Comparison of ENCODE assay signal across 8 mouse cellular contexts in genomic region chr11:69799394-69800137, GRCm38 (mm10). TPM values are rescaled to one million over a fixed set of nuclear protein-coding genes. Genes with fewer than 3 reads are reported as not detected.
A peak's percentile ranks its signal among the peaks of the same experiment; 100 is the strongest.
DNase-seq lines count a peak whose midpoint lies in the region; ATAC-seq and TF ChIP-seq lines count a peak whose summit lies in the region.

No protein-coding gene starts in this region.

- H3K9ac ChIP-seq in hindbrain, embryonic 16.5 days (ENCODE audit: low read depth, low read length) = peak overlapping the region; percentile 85
- H3K9ac ChIP-seq in neural tube, embryonic 12.5 days = peak overlapping the region; percentile 60

- peaks cover 49% of the 10 kb centered on the region for H3K4me1 ChIP-seq in hindbrain, embryonic 16.5 days (ENCODE audit: control insufficient read depth, insufficient read depth, low read depth, low read length)
- peaks cover 74% of the 10 kb centered on the region for H3K4me1 ChIP-seq in neural tube, embryonic 12.5 days

- peak overlapping the region; percentile 85 for H3K4me2 ChIP-seq in hindbrain, embryonic 16.5 days (ENCODE audit: low read length)
- peak overlapping the region; percentile 92 for H3K4me2 ChIP-seq in neural tube, embryonic 12.5 days (replicated peaks)

- peaks cover 2% of the 10 kb centered on the region for H3K27me3 ChIP-seq in hindbrain, embryonic 16.5 days (replicated peaks; ENCODE audit: control insufficient read depth, insufficient read depth, low read length)
- peaks cover 61% of the 10 kb centered on the region for H3K27me3 ChIP-seq in neural tube, embryonic 12.5 days (replicated peaks)

- no peak for TF ChIP-seq CTCF in brain, embryonic 14.5 days (IDR thresholded peaks at IDR 0.05; ENCODE audit: borderline replicate concordance, extremely low read depth, insufficient read depth, insufficient read length)

- H3K27ac ChIP-seq in hindbrain, embryonic 16.5 days (ENCODE audit: low read depth, low read length) = peak overlapping the region; percentile 95
- peak overlapping the region; percentile 68 for H3K27ac ChIP-seq in neural tube, embryonic 12.5 days

- H3K9me3 ChIP-seq in hindbrain, embryonic 16.5 days (ENCODE audit: control insufficient read depth, low read length) = no peaks in the 10 kb centered on the region
- H3K9me3 ChIP-seq in neural tube, embryonic 12.5 days = no peaks in the 10 kb centered on the region

- H3K4me3 ChIP-seq in hindbrain, embryonic 16.5 days (ENCODE audit: low read length) = peak overlapping the region; percentile 61
- H3K4me3 ChIP-seq in neural tube, embryonic 12.5 days = peak overlapping the region; percentile 54

- no peak for TF ChIP-seq POLR2A in brain, embryonic 14.5 days (IDR thresholded peaks at IDR 0.05; ENCODE audit: borderline replicate concordance, extremely low read depth, insufficient read depth, insufficient read length, poor library complexity, severe bottlenecking)

- WGBS in hindbrain, embryonic 16.5 days = 16% methylated on average over 12 of the region's 12 CpGs
- 15% methylated on average over 12 of the region's 12 CpGs for WGBS in neural tube, embryonic 12.5 days

- ATAC-seq in hindbrain, embryonic 16.5 days = no peak
- no peak for ATAC-seq in neural tube, embryonic 12.5 days (ENCODE audit: low FRiP score, low read depth)

- peak; percentile 38 to 46 for DNase-seq in layer of hippocampus, postnatal 10 days (ENCODE audit: low spot score in 2 of 2)
- DNase-seq in layer of hippocampus, adult 8-10 months (ENCODE audit: low spot score in 2 of 2) = no peak
- peak; percentile 82 for DNase-seq in brain, embryonic 14.5 days (ENCODE audit: low read depth)
- DNase-seq in urinary bladder, adult 18-20 months (ENCODE audit: low spot score in 2 of 2) = no peak
- no peak for DNase-seq in right cerebral cortex, adult 2 months (ENCODE audit: low spot score in 2 of 2)
- no peak for DNase-seq in right cerebral cortex, postnatal 36 days (ENCODE audit: low spot score in 2 of 2)

- H3K36me3 ChIP-seq in hindbrain, embryonic 16.5 days (ENCODE audit: control insufficient read depth, insufficient read depth, low read length) = no peaks in the 10 kb centered on the region
- H3K36me3 ChIP-seq in neural tube, embryonic 12.5 days = no peaks in the 10 kb centered on the region

RNA-seq across cellular contexts. Expression of gene Fgf11, which starts 2.1 kb away (rescaled TPM):
- total RNA-seq in layer of hippocampus, postnatal 10 days (2021) = 10 to 100 TPM; 26.8 to 26.9 TPM
- total RNA-seq in layer of hippocampus, adult 8-10 months (2022) = 10 to 100 TPM; 26.1 to 36.5 (median 30.6) TPM
- 20.4 and 20.9 TPM in 2 replicates for polyA plus RNA-seq in brain, embryonic 14.5 days (2012; rRNA removed)
- polyA plus RNA-seq in hindbrain, embryonic 16.5 days (2015; fragmentation: Nextera tagmentation; extraction: Ambion mirVana) = 6.7 and 7.2 TPM in 2 replicates
- polyA plus RNA-seq in neural tube, embryonic 12.5 days (2016; fragmentation: Nextera tagmentation; extraction: Ambion mirVana) = 4.1 and 5.6 TPM in 2 replicates

RNA-seq across cellular contexts. Expression of gene Chrnb1, which starts 3.8 kb away (rescaled TPM):
- 1 to 10 TPM; 1.1 to 1.6 TPM for total RNA-seq in layer of hippocampus, postnatal 10 days (2021)
- 1 to 10 TPM in 3 of 4 experiments, under 1 TPM in 1; 0.49 to 2.2 (median 1.1) TPM for total RNA-seq in layer of hippocampus, adult 8-10 months (2022)
- 3.0 and 4.2 TPM in 2 replicates for polyA plus RNA-seq in brain, embryonic 14.5 days (2012; rRNA removed)
- polyA plus RNA-seq in hindbrain, embryonic 16.5 days (2015; fragmentation: Nextera tagmentation; extraction: Ambion mirVana) = 1.4 and 2.9 TPM in 2 replicates
- 5.3 and 5.8 TPM in 2 replicates for polyA plus RNA-seq in neural tube, embryonic 12.5 days (2016; fragmentation: Nextera tagmentation; extraction: Ambion mirVana)

RNA-seq across cellular contexts. Expression of gene Tmem102, which starts 5.9 kb away (rescaled TPM):
- total RNA-seq in layer of hippocampus, postnatal 10 days (2021) = not detected
- total RNA-seq in layer of hippocampus, adult 8-10 months (2022) = under 1 TPM in 2 of 4 experiments, not detected in 2; 0.17 to 0.47 TPM
- polyA plus RNA-seq in brain, embryonic 14.5 days (2012; rRNA removed) = 0.30 and 0.36 TPM in 2 replicates
- polyA plus RNA-seq in hindbrain, embryonic 16.5 days (2015; fragmentation: Nextera tagmentation; extraction: Ambion mirVana) = 1.3 and 1.6 TPM in 2 replicates
- polyA plus RNA-seq in neural tube, embryonic 12.5 days (2016; fragmentation: Nextera tagmentation; extraction: Ambion mirVana) = 1.1 and 1.7 TPM in 2 replicates

RNA-seq across cellular contexts. Expression of gene Gm39566, which starts 15.5 kb away (rescaled TPM):
- not detected for total RNA-seq in layer of hippocampus, postnatal 10 days (2021)
- not detected for total RNA-seq in layer of hippocampus, adult 8-10 months (2022)
- polyA plus RNA-seq in brain, embryonic 14.5 days (2012; rRNA removed) = not detected in 2 replicates
- not detected in 2 replicates for polyA plus RNA-seq in hindbrain, embryonic 16.5 days (2015; fragmentation: Nextera tagmentation; extraction: Ambion mirVana)
- not detected in 2 replicates for polyA plus RNA-seq in neural tube, embryonic 12.5 days (2016; fragmentation: Nextera tagmentation; extraction: Ambion mirVana)

RNA-seq across cellular contexts. Expression of gene Spem2, which starts 18.7 kb away (rescaled TPM):
- not detected for total RNA-seq in layer of hippocampus, postnatal 10 days (2021)
- not detected for total RNA-seq in layer of hippocampus, adult 8-10 months (2022)
- not detected in 2 replicates for polyA plus RNA-seq in brain, embryonic 14.5 days (2012; rRNA removed)
- not detected in 2 replicates for polyA plus RNA-seq in hindbrain, embryonic 16.5 days (2015; fragmentation: Nextera tagmentation; extraction: Ambion mirVana)
- polyA plus RNA-seq in neural tube, embryonic 12.5 days (2016; fragmentation: Nextera tagmentation; extraction: Ambion mirVana) = not detected in 2 replicates

Comparison
In these comparisons a context has a peak if more than half of its experiments do, and no peak if none do; other contexts are left out.
1. DNase-seq: peak in layer of hippocampus, postnatal 10 days (2 of 2) and brain, embryonic 14.5 days (single experiment); none in layer of hippocampus, adult 8-10 months (0 of 2), urinary bladder, adult 18-20 months (0 of 2), right cerebral cortex, adult 2 months (0 of 2) and right cerebral cortex, postnatal 36 days (0 of 2).